Comparison of ENCODE assay signal across 16 mouse cellular contexts in genomic region chr4:51127813-51128212, GRCm38 (mm10).
"Had no signal": no experiment of that assay in that cellular context is flagged by ENCODE, and none has a peak within 500 bp of the region (broad histone marks: within the 10 kb centered on the region; RNA-seq: fewer than 3 reads in every experiment).

No protein-coding gene starts in this region.

- H3K4me2 ChIP-seq: neural tube, embryonic 12.5 days; neural tube, embryonic 13.5 days; neural tube, embryonic 15.5 days; stomach, embryonic 15.5 days had no signal

- H3K9me3 ChIP-seq: neural tube, embryonic 12.5 days; neural tube, embryonic 13.5 days; neural tube, embryonic 15.5 days; stomach, embryonic 15.5 days had no signal

- H3K27ac ChIP-seq: neural tube, embryonic 12.5 days; neural tube, embryonic 13.5 days; neural tube, embryonic 15.5 days; stomach, embryonic 15.5 days; stomach, postnatal 0 days had no signal

- DNase-seq: retina, postnatal 1 day; right cerebral cortex, adult 18-20 months; right cerebral cortex, postnatal 14 days; right cerebral cortex, postnatal 4 days; spleen, adult 18-20 months; thymus, adult 18-20 months; thymus, adult 2 months; thymus, postnatal 14 days; thymus, postnatal 25 days; thymus, postnatal 36 days; thymus, postnatal 4 days had no signal

- H3K27me3 ChIP-seq: neural tube, embryonic 12.5 days; neural tube, embryonic 13.5 days; neural tube, embryonic 15.5 days; stomach, embryonic 15.5 days had no signal

- H3K4me1 ChIP-seq: neural tube, embryonic 12.5 days; neural tube, embryonic 13.5 days; neural tube, embryonic 15.5 days; stomach, embryonic 15.5 days had no signal

- H3K4me3 ChIP-seq: neural tube, embryonic 12.5 days; neural tube, embryonic 13.5 days; neural tube, embryonic 15.5 days; stomach, embryonic 15.5 days had no signal

- H3K36me3 ChIP-seq: neural tube, embryonic 12.5 days; neural tube, embryonic 13.5 days; neural tube, embryonic 15.5 days; stomach, embryonic 15.5 days had no signal

- H3K9ac ChIP-seq: neural tube, embryonic 12.5 days; neural tube, embryonic 13.5 days; neural tube, embryonic 15.5 days; stomach, embryonic 15.5 days had no signal
